Mouse (Mus musculus) midbrain, embryonic 13.5 days (tissue): ENCODE data around the gene Heatr5a. TPM values are rescaled to one million over a fixed set of nuclear protein-coding genes. Genes with fewer than 3 reads are reported as not detected.

Experiments used
- ATAC-seq: fragments of 200-750 bp; cut with Nextera tagmentation; 2 replicates; pipeline ENCODE4 v1.8.0; 2017; ENCODE audit warnings: mild to moderate bottlenecking, moderate TSS enrichment, moderate library complexity
- H3K27ac ChIP-seq: fragments of 300-500 bp; sonication (generic); 2 replicates; pipeline ENCODE4 v1.5.1; 2015; ENCODE audit warnings: inconsistent platforms, mild to moderate bottlenecking, moderate library complexity
- H3K27me3 ChIP-seq: fragments of 300-500 bp; sonication (generic); 2 replicates; pipeline ENCODE4 v1.6.1; 2015; ENCODE audit warnings: mild to moderate bottlenecking, inconsistent platforms
- H3K36me3 ChIP-seq: fragments of 300-500 bp; sonication (generic); 2 replicates; pipeline ENCODE4 v1.6.1; 2015; ENCODE audit warnings: mild to moderate bottlenecking, inconsistent platforms
- H3K4me1 ChIP-seq: fragments of 300-500 bp; sonication (generic); replicated peaks from 2 replicates; pipeline ENCODE4 v1.6.1; 2015; ENCODE audit warnings: inconsistent platforms
- H3K4me2 ChIP-seq: fragments of 300-500 bp; sonication (generic); replicated peaks from 2 replicates; pipeline ENCODE4 v1.6.1; 2015; ENCODE audit warnings: moderate library complexity, mild to moderate bottlenecking, inconsistent platforms
- H3K4me3 ChIP-seq: fragments of 300-500 bp; sonication (generic); replicated peaks from 2 replicates; pipeline ENCODE4 v1.5.1; 2015; ENCODE audit warnings: mild to moderate bottlenecking, inconsistent platforms
- H3K9ac ChIP-seq: fragments of 300-500 bp; sonication (generic); replicated peaks from 2 replicates; pipeline ENCODE4 v1.6.1; 2015; ENCODE audit warnings: mild to moderate bottlenecking, inconsistent platforms
- H3K9me3 ChIP-seq: fragments of 300-500 bp; sonication (generic); 2 replicates; pipeline ENCODE4 v1.6.1; 2016; ENCODE audit warnings: mild to moderate bottlenecking, inconsistent platforms
- WGBS: fragments of 180-500 bp; shearing (Covaris S2); methylation state at CpG from one replicate; pipeline ENCODE4 v1.1.7; 2015; 5-methylcytosine and 5-hydroxymethylcytosine counted together
- polyA plus RNA-seq: library from polyadenylated mRNA; unstranded; fragments of >200 nt; fragmentation: Nextera tagmentation; extraction: Ambion mirVana; gene quantifications from 2 replicates; pipeline ENCODE4 v1.2.1, GENCODE M21; 2015

The Heatr5a gene
- polyA plus RNA-seq, 1 experiment from 2014 or later: 6.0 TPM

- no peaks in the 10 kb centered on the region for H3K9me3 ChIP-seq
- 92% methylated on average over 9 of the region's 9 CpGs for WGBS
- H3K4me3 ChIP-seq: no peak overlapping the region
- no peak overlapping the region for H3K9ac ChIP-seq
- H3K4me2 ChIP-seq: no peak overlapping the region
- H3K27me3 ChIP-seq: no peaks in the 10 kb centered on the region
- no peak overlapping the region for H3K27ac ChIP-seq
- peaks cover 43% of the 10 kb centered on the region for H3K36me3 ChIP-seq
- H3K4me1 ChIP-seq: no peaks in the 10 kb centered on the region
- ATAC-seq: no peak
Measured at GRCm38 (mm10) chr12:51998366-51998932, 27.3 kb upstream of the Heatr5a start.

- no peaks in the 10 kb centered on the region for H3K27me3 ChIP-seq
- no peak overlapping the region for H3K4me2 ChIP-seq
- H3K27ac ChIP-seq: no peak overlapping the region
- 88% methylated on average over 1 of the region's 1 CpGs for WGBS
- H3K4me1 ChIP-seq: no peaks in the 10 kb centered on the region
- peaks cover 43% of the 10 kb centered on the region for H3K36me3 ChIP-seq
- no peak overlapping the region for H3K4me3 ChIP-seq
- H3K9ac ChIP-seq: no peak overlapping the region
- ATAC-seq: no peak
- no peaks in the 10 kb centered on the region for H3K9me3 ChIP-seq
Measured at GRCm38 (mm10) chr12:51995738-51996536, 24.8 kb upstream of the Heatr5a start.

- Histone ChIP-seq H3K9me3 (no peaks in the 10 kb centered on the region), H3K4me3 (no peak overlapping the region), H3K27ac (no peak overlapping the region), H3K4me1 (no peaks in the 10 kb centered on the region), H3K4me2 (no peak overlapping the region), H3K27me3 (no peaks in the 10 kb centered on the region), H3K9ac (no peak overlapping the region), H3K36me3 (peaks cover 17% of the 10 kb centered on the region)
- no peak for ATAC-seq
- 84% methylated on average over 2 of the region's 2 CpGs for WGBS
Measured at GRCm38 (mm10) chr12:51990629-51991028, 19.5 kb upstream of the Heatr5a start.

GRCm38 (mm10) chr12:51988536-51988935 is 17.4 kb upstream of the Heatr5a start:
- ATAC-seq: no peak
- Histone ChIP-seq H3K4me2 (no peak overlapping the region), H3K36me3 (no peaks in the 10 kb centered on the region), H3K4me1 (no peaks in the 10 kb centered on the region), H3K27ac (no peak overlapping the region), H3K27me3 (no peaks in the 10 kb centered on the region), H3K9ac (no peak overlapping the region), H3K9me3 (no peaks in the 10 kb centered on the region), H3K4me3 (no peak overlapping the region)
- WGBS: 89% methylated on average over 5 of the region's 5 CpGs

GRCm38 (mm10) chr12:51985826-51986225 is 14.7 kb upstream of the Heatr5a start:
- ATAC-seq: no peak
- Histone ChIP-seq H3K27me3 (no peaks in the 10 kb centered on the region), H3K4me3 (no peak overlapping the region), H3K27ac (no peak overlapping the region), H3K36me3 (no peaks in the 10 kb centered on the region), H3K9ac (no peak overlapping the region), H3K4me2 (no peak overlapping the region), H3K4me1 (no peaks in the 10 kb centered on the region), H3K9me3 (no peaks in the 10 kb centered on the region)
- WGBS: 88% methylated on average over 4 of the region's 4 CpGs

- Histone ChIP-seq H3K27ac (no peak overlapping the region), H3K27me3 (no peaks in the 10 kb centered on the region), H3K9ac (no peak overlapping the region), H3K9me3 (no peaks in the 10 kb centered on the region), H3K36me3 (no peaks in the 10 kb centered on the region), H3K4me1 (no peaks in the 10 kb centered on the region), H3K4me3 (no peak overlapping the region), H3K4me2 (no peak overlapping the region)
- no peak for ATAC-seq
- 88% methylated on average over 3 of the region's 3 CpGs for WGBS
Measured at GRCm38 (mm10) chr12:51985163-51985748, 14.1 kb upstream of the Heatr5a start.

- no peak overlapping the region for H3K9ac ChIP-seq
- H3K4me2 ChIP-seq: no peak overlapping the region
- H3K4me1 ChIP-seq: no peaks in the 10 kb centered on the region
- no peak overlapping the region for H3K4me3 ChIP-seq
- no peak for ATAC-seq
- no peaks in the 10 kb centered on the region for H3K27me3 ChIP-seq
- no peaks in the 10 kb centered on the region for H3K9me3 ChIP-seq
- WGBS: 96% methylated on average over 1 of the region's 1 CpGs
- H3K36me3 ChIP-seq: no peaks in the 10 kb centered on the region
- no peak overlapping the region for H3K27ac ChIP-seq
Measured at GRCm38 (mm10) chr12:51983625-51984024, 12.5 kb upstream of the Heatr5a start.

- 83% methylated on average over 9 of the region's 9 CpGs for WGBS
- H3K4me3 ChIP-seq: no peak overlapping the region
- peaks cover 1% of the 10 kb centered on the region; the same call in 1 of the 2 replicates for H3K4me1 ChIP-seq
- H3K9ac ChIP-seq: no peak overlapping the region
- H3K9me3 ChIP-seq: no peaks in the 10 kb centered on the region
- no peak for ATAC-seq
- no peak overlapping the region for H3K4me2 ChIP-seq
- no peak overlapping the region for H3K27ac ChIP-seq
- no peaks in the 10 kb centered on the region for H3K36me3 ChIP-seq
- no peaks in the 10 kb centered on the region for H3K27me3 ChIP-seq
Measured at GRCm38 (mm10) chr12:51976531-51976930, 5.4 kb upstream of the Heatr5a start.

- H3K36me3 ChIP-seq: no peaks in the 10 kb centered on the region
- H3K9ac ChIP-seq: no peak overlapping the region
- WGBS: 88% methylated on average over 1 of the region's 1 CpGs
- H3K9me3 ChIP-seq: no peaks in the 10 kb centered on the region
- peaks cover 5% of the 10 kb centered on the region for H3K27me3 ChIP-seq
- no peak overlapping the region for H3K4me2 ChIP-seq
- ATAC-seq: no peak
- H3K4me3 ChIP-seq: no peak overlapping the region
- peaks cover 15% of the 10 kb centered on the region; the same call in 1 of the 2 replicates for H3K4me1 ChIP-seq
- H3K27ac ChIP-seq: no peak overlapping the region
Measured at GRCm38 (mm10) chr12:51974381-51974780, 3.3 kb upstream of the Heatr5a start.

- Histone ChIP-seq H3K4me2 (no peak overlapping the region), H3K9me3 (no peaks in the 10 kb centered on the region), H3K4me3 (no peak overlapping the region), H3K36me3 (no peaks in the 10 kb centered on the region), H3K27ac (no peak overlapping the region), H3K9ac (no peak overlapping the region), H3K27me3 (peaks cover 7% of the 10 kb centered on the region), H3K4me1 (peaks cover 15% of the 10 kb centered on the region; the same call in 1 of the 2 replicates)
- ATAC-seq: no peak
- 92% methylated on average over 5 of the region's 5 CpGs for WGBS
Measured at GRCm38 (mm10) chr12:51972269-51973065, 1.3 kb upstream of the Heatr5a start.

- ATAC-seq: no peak
- H3K9me3 ChIP-seq: no peaks in the 10 kb centered on the region
Measured at GRCm38 (mm10) chr12:51970352-51971069, 610 bp downstream of the Heatr5a start.

More at GRCm38 (mm10) chr12:51970352-51971069, 610 bp downstream of the Heatr5a start:
- WGBS: under 1% methylated on average over 35 of the region's 35 CpGs
- peak overlapping the region; percentile 86 for H3K27ac ChIP-seq
- H3K4me3 ChIP-seq: peak overlapping the region; percentile 93
- peaks cover 7% of the 10 kb centered on the region for H3K27me3 ChIP-seq
- H3K9ac ChIP-seq: peak overlapping the region; percentile 83
- H3K4me2 ChIP-seq: peak overlapping the region; percentile 76
- H3K4me1 ChIP-seq: peaks cover 15% of the 10 kb centered on the region; the same call in 1 of the 2 replicates
- H3K36me3 ChIP-seq: no peaks in the 10 kb centered on the region
